Mouse (Mus musculus): Measurements from ENCODE around the gene Fcnb. TPM values are rescaled to one million over a fixed set of nuclear protein-coding genes. Genes with fewer than 3 reads are reported as not detected.

The Fcnb gene
- total RNA-seq (2021) = under 1 TPM in 1 of 2 experiments, not detected in 1; 0.45 TPM
- long read RNA-seq, experiment 1 = 0 reads
- long read RNA-seq, experiment 2 = 0 reads

GRCm38 (mm10) chr2:28084768-28085167 is at the start of gene Fcnb:
Gene Fcnb (minus strand): TSS chr2:28084885.
- DNase-seq = no peak

GRCm38 (mm10) chr2:28133833-28134232 is 49.1 kb upstream of the Fcnb start:
- DNase-seq = no peak

- DNase-seq = no peak
Observed at GRCm38 (mm10) chr2:28132117-28132516, 47.4 kb upstream of the Fcnb start.

GRCm38 (mm10) chr2:28126763-28127438 is 42.2 kb upstream of the Fcnb start:
- DNase-seq = no peak

GRCm38 (mm10) chr2:28123910-28124309 is 39.2 kb upstream of the Fcnb start:
- no peak for DNase-seq

- DNase-seq = no peak
Observed at GRCm38 (mm10) chr2:28121309-28121708, 36.6 kb upstream of the Fcnb start.

GRCm38 (mm10) chr2:28120342-28120741 is 35.7 kb upstream of the Fcnb start:
- DNase-seq = no peak

- DNase-seq = peak; percentile 14
Observed at GRCm38 (mm10) chr2:28118518-28119116, 33.9 kb upstream of the Fcnb start.

GRCm38 (mm10) chr2:28117490-28118308 is 33.0 kb upstream of the Fcnb start:
- DNase-seq = no peak

- no peak for DNase-seq
Observed at GRCm38 (mm10) chr2:28108763-28109162, 24.1 kb upstream of the Fcnb start.

- no peak for DNase-seq
Observed at GRCm38 (mm10) chr2:28106002-28106401, 21.3 kb upstream of the Fcnb start.

- DNase-seq = no peak
Observed at GRCm38 (mm10) chr2:28103653-28104052, 19.0 kb upstream of the Fcnb start.

- DNase-seq = no peak
Observed at GRCm38 (mm10) chr2:28101892-28102291, 17.2 kb upstream of the Fcnb start.

- no peak for DNase-seq
Observed at GRCm38 (mm10) chr2:28100796-28101483, 16.3 kb upstream of the Fcnb start.

GRCm38 (mm10) chr2:28098547-28099505 is 14.1 kb upstream of the Fcnb start:
- no peak for DNase-seq

GRCm38 (mm10) chr2:28096751-28097309 is 12.1 kb upstream of the Fcnb start:
- no peak for DNase-seq

- no peak for DNase-seq
Observed at GRCm38 (mm10) chr2:28092099-28092498, 7.4 kb upstream of the Fcnb start.

- no peak for DNase-seq
Observed at GRCm38 (mm10) chr2:28091042-28091441, 6.4 kb upstream of the Fcnb start.

- no peak for DNase-seq
Observed at GRCm38 (mm10) chr2:28090299-28091008, 5.8 kb upstream of the Fcnb start.

GRCm38 (mm10) chr2:28089095-28089494 is 4.4 kb upstream of the Fcnb start:
- no peak for DNase-seq
